Mouse (Mus musculus) heart, postnatal 0 days (tissue): ENCODE data around the gene Efna4. TPM values are rescaled to one million over a fixed set of nuclear protein-coding genes. Genes with fewer than 3 reads are reported as not detected.

Source experiments
- ATAC-seq: fragments of 200-750 bp; cut with Nextera tagmentation; 2 replicates; pipeline ENCODE4 v1.8.0; 2017; ENCODE audit warnings: low read depth, moderate number of reproducible peaks, moderate library complexity; ENCODE audit not compliant: insufficient read depth
- DNase-seq: peaks from one replicate; pipeline ENCODE4 v3.0.0-alpha.2; 2016; ENCODE audit warnings: low spot score
- H3K27ac ChIP-seq: fragments of 300-500 bp; sonication (generic); 2 replicates; pipeline ENCODE4 v1.5.1; 2014; ENCODE audit warnings: low read depth, mild to moderate bottlenecking
- H3K27me3 ChIP-seq: fragments of 300-500 bp; sonication (generic); 2 replicates; pipeline ENCODE4 v1.6.1; 2014; ENCODE audit warnings: low read length, mixed read lengths; ENCODE audit not compliant: control insufficient read depth, insufficient read depth
- H3K36me3 ChIP-seq: fragments of 300-500 bp; sonication (generic); replicated peaks from 2 replicates; pipeline ENCODE4 v1.6.1; 2014; ENCODE audit warnings: low read length, mixed read lengths; ENCODE audit not compliant: control insufficient read depth, insufficient read depth
- H3K4me1 ChIP-seq: fragments of 300-500 bp; sonication (generic); 2 replicates; pipeline ENCODE4 v1.6.1; 2014; ENCODE audit warnings: antibody characterized with exemption; ENCODE audit not compliant: control insufficient read depth, insufficient read depth
- H3K4me2 ChIP-seq: fragments of 300-500 bp; sonication (generic); 2 replicates; pipeline ENCODE4 v1.6.1; 2014; ENCODE audit warnings: low read depth, mild to moderate bottlenecking, low read length, moderate library complexity
- H3K4me3 ChIP-seq: fragments of 300-500 bp; sonication (generic); 2 replicates; pipeline ENCODE4 v1.5.1; 2014; ENCODE audit warnings: low read depth, low read length
- H3K9ac ChIP-seq: fragments of 300-500 bp; sonication (generic); replicated peaks from 2 replicates; pipeline ENCODE4 v1.6.1; 2014; ENCODE audit warnings: low read depth, low read length, mixed read lengths
- H3K9me3 ChIP-seq: fragments of 300-500 bp; sonication (generic); replicated peaks from 2 replicates; pipeline ENCODE4 v1.6.1; 2016; ENCODE audit warnings: low read length; ENCODE audit not compliant: control insufficient read depth
- CTCF ChIP-seq: IDR thresholded peaks from 2 replicates; pipeline ENCODE4 v1.5.1; 2016; ENCODE audit warnings: antibody characterized with exemption, control low read depth, low read depth
- EP300 ChIP-seq: IDR thresholded peaks from 2 replicates; pipeline ENCODE4 v1.6.1; 2016; ENCODE audit warnings: antibody characterized with exemption, low read depth
- WGBS: fragments of 180-500 bp; shearing (Covaris S2); extraction: QIAGEN DNeasy Blood & Tissue Kit; methylation state at CpG from one replicate; pipeline ENCODE4 v1.1.7; 2014; 5-methylcytosine and 5-hydroxymethylcytosine counted together
- polyA plus RNA-seq: library from polyadenylated mRNA; unstranded; fragments of >200 nt; fragmentation: Nextera tagmentation; extraction: Ambion mirVana; gene quantifications from 2 replicates; pipeline ENCODE4 v1.2.1, GENCODE M21; 2015
- total RNA-seq: library from RNA; depleted of rRNA; stranded (reverse); fragments of >200 nt; gene quantifications from 2 replicates; pipeline ENCODE4 v1.2.3, GENCODE M21; 2014; ENCODE audit warnings: low replicate concordance

Efna4 gene
- total and polyA plus RNA-seq, 2 experiments from 2014 or later: 2.6 to 2.7 TPM

DNA sequence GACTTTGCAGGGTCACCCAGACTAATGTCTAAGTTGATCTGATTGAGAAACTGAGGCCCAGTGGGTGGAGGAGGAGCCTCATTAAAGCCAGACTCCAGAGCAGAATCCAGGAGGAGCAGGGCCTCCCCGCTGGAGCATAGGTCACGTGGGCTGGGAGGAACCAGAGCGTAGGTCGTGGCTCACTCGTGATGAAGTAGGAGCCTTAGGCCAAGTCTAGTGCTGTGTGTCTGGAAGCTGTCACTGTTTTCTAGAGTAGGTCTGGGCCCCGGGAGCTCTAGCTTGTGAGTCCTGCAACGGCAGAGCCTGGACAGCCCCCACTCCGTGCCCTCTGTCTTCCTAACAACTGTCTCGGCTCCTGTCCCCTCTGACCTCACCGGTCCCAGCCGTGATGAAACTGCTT lies 29.5 kb upstream of the Efna4 start:
- no peak for DNase-seq
- no peaks in the 10 kb centered on the region for H3K36me3 ChIP-seq
- TF ChIP-seq CTCF (no peak), EP300 (no peak)
- H3K4me2 ChIP-seq: no peak overlapping the region
- H3K4me3 ChIP-seq: no peak overlapping the region
- H3K9me3 ChIP-seq: no peaks in the 10 kb centered on the region
- no peaks in the 10 kb centered on the region for H3K4me1 ChIP-seq
- ATAC-seq: no peak
- no peak overlapping the region for H3K9ac ChIP-seq
- no peaks in the 10 kb centered on the region for H3K27me3 ChIP-seq
- H3K27ac ChIP-seq: no peak overlapping the region
- WGBS: 34% methylated on average over 11 of the region's 11 CpGs

- TF ChIP-seq CTCF (no peak), EP300 (no peak)
- Histone ChIP-seq H3K4me1 (no peaks in the 10 kb centered on the region), H3K9ac (no peak overlapping the region), H3K27me3 (no peaks in the 10 kb centered on the region), H3K4me3 (no peak overlapping the region), H3K4me2 (no peak overlapping the region), H3K27ac (no peak overlapping the region), H3K36me3 (no peaks in the 10 kb centered on the region), H3K9me3 (no peaks in the 10 kb centered on the region)
- 67% methylated on average over 20 of the region's 20 CpGs for WGBS
- no peak for ATAC-seq
- no peak for DNase-seq
Measured at GRCm38 (mm10) chr3:89365486-89366414, 27.9 kb upstream of the Efna4 start.

DNA sequence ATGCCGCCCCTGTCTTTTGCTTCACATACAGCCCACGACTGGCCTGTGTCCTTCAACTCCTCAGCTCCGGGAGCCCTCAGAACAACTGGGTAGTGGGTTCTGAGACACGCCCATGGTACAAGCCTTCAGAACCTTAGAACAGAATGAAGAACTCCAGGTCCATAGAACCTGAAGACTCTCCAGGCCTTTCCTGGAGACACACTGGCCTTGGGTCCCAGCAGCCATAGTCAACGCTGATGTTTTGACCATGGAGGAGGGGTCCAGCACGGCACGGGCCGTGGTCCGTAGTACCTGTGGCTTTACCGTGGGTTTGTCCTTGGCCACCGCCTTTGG lies 27.3 kb upstream of the Efna4 start, which contains the start of gene Dcst1:
Gene Dcst1 (minus strand): TSS at position 101 of the 333 bp plus-strand sequence.
- no peak for DNase-seq
- Histone ChIP-seq H3K9me3 (no peaks in the 10 kb centered on the region), H3K4me2 (no peak within 1 kb of the TSS), H3K27me3 (no peaks in the 10 kb centered on the region), H3K4me3 (no peak within 1 kb of the TSS), H3K9ac (no peak within 1 kb of the TSS), H3K27ac (no peak within 1 kb of the TSS), H3K36me3 (no peaks in the 10 kb centered on the region), H3K4me1 (no peaks in the 10 kb centered on the region)
- no peak for TF ChIP-seq CTCF
- TF ChIP-seq EP300: no peak
- 87% methylated on average over 11 of the region's 11 CpGs for WGBS
- no peak for ATAC-seq

DNA sequence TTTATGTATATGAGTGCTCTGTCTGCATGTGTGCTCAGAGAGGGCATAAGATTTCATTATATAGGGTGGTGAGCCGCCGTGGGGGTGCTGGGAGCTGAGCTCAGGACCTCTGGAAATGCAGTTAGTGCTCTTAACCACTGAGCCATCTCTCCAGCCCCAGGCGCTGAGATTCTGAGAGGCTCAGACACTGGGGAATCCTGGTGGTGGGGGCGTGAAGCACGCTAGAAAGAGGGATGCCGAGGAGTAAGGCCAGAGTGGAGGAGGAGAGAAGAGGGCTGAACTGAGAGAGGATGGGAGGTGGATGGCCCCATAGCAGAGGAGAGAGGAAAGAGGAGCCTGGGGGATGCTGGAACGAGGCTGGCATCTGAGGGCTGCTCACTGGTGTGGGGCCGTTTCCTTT lies 26.8 kb upstream of the Efna4 start:
- TF ChIP-seq CTCF (no peak), EP300 (no peak)
- H3K4me3 ChIP-seq: no peak overlapping the region
- H3K9ac ChIP-seq: no peak overlapping the region
- 62% methylated on average over 8 of the region's 8 CpGs for WGBS
- H3K36me3 ChIP-seq: no peaks in the 10 kb centered on the region
- no peak for DNase-seq
- no peak for ATAC-seq
- no peaks in the 10 kb centered on the region for H3K9me3 ChIP-seq
- no peaks in the 10 kb centered on the region for H3K27me3 ChIP-seq
- no peak overlapping the region for H3K27ac ChIP-seq
- H3K4me1 ChIP-seq: no peaks in the 10 kb centered on the region
- no peak overlapping the region for H3K4me2 ChIP-seq

DNA sequence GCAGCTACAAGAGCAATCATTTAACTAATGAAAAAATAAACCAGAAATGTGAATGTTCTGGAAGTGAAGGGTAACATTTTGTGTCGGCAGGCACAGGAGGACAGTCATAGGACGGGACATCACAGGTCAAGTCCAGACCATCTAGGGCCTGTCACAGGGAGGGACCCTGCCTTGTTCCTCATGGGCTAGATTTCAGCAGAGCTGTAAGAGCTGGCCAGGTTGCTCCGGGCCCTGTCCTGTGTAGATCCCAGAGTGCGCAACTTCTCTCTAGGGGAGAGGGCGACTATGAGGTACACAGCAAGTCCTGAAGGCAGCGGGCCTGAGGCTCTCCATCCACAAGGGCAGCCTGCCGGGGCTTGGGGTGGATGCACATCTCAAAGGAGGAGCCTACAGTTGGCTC lies 23.8 kb upstream of the Efna4 start, which contains the start of gene Dcst2:
Gene Dcst2 (plus strand): TSS at position 301 of the 400 bp plus-strand sequence.
- Histone ChIP-seq H3K4me3 (no peak within 1 kb of the TSS), H3K27ac (no peak within 1 kb of the TSS), H3K4me2 (no peak within 1 kb of the TSS), H3K9me3 (no peaks in the 10 kb centered on the region), H3K36me3 (no peaks in the 10 kb centered on the region), H3K4me1 (no peaks in the 10 kb centered on the region), H3K9ac (no peak within 1 kb of the TSS), H3K27me3 (no peaks in the 10 kb centered on the region)
- DNase-seq (no peak), ATAC-seq (no peak)
- WGBS: 84% methylated on average over 7 of the region's 7 CpGs
- TF ChIP-seq EP300 (no peak), CTCF (no peak)
